Mouse (Mus musculus) embryo, embryonic 11.5 days (tissue): ENCODE data around the gene Thada.
"Not testable (repeated sequence)": the region's sequence is repeated elsewhere in the genome, so short reads cannot be mapped to it uniquely, and the experiment has no call there.

ENCODE experiments used
- DNase-seq: peaks from one replicate; pipeline ENCODE4 v3.0.0-alpha.2; 2012; ENCODE audit warnings: low read depth, low spot score

Thada gene

DNA sequence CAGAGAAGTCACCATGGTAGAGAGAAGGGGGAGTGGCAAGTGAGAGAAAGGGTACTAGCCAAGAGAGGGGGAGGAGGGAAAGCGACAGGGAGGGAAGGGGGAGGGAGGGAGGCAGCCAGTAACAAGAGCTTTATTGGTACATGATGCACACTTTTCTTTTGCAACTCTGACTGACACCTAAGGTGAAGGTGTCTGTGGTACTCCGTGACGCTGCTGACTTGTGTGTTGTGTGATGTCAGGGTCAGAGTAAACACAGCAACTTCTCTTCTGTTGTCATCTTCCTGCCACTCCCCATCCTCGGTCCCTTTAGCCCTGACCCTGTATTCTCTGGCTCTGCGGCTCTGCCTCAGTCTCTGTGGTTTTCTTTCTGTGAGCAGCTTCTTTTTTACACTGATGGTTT is 239.8 kb downstream of the Thada start:
- DNase-seq, result no peak

DNA sequence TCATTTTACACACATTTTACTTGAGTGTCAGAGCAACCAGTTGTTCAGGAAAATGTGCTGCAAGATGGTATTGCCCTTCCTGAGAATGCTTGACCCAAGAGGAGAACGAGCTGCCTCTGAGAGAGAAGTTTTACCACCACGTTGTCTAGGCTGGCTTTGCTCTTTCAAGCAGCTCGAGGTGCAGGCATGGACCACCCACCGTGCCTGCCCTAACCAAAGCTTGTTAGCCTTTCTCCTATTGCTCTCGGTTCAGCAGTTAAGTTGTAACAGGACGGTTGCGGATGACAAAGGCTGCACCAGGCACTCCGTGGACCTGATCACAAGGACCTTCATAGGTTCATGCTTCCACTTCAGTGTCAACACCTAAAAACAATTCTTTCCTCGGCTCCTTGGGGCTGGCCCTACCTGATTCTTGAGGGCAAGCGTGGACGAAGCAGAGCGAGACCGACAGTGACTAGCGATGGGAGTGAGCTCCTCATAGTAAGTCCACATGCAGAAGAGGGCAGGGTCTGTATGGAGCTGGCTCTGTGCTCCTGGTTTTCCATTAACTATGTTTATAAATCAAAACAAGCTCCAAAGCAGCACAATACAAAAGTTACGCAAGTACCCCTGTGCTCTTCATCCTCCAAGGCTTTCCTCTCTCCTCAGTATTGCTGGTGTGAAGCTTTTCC is 241.7 kb downstream of the Thada start:
- DNase-seq, result no peak

DNA sequence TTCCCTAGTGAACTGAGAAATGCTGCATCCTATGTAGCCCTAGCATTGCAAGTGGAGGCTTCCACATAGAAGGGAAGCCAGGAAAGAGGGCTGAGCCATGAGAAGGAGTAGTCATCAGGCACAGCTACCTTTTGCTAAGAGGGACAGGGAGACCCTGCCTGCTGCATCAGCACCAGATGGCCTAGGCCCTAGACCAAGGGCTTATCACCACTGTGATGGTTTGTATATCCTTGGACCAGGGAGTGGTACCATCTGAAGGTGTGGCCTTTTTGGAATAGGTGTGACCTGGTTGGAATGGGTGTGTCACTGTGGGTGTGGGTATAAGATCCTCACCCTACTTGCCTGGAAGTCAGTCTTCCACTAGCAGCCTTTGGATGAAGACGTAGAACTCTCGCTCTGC is 247.2 kb downstream of the Thada start:
- DNase-seq, result not testable (repeated sequence)

DNA sequence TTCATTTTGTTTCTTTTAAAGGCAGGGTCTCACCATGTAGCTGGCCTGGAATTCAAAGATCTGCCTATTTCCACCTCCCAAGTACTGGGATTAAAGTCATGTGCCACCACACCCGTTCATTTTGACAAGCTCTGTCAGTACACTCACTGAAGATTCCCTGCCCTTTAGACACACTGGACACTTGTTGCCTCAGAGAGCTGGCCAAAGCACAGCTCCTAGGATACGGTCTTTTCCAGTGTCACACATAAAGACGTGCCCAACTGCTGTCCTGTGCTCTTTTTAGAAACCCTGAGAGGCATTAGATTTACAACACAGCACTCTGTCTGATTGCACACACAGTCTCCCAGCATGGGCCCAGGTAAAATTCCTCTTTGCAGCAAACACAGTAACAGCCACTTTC is 248.3 kb downstream of the Thada start:
- DNase-seq, result no peak

DNA sequence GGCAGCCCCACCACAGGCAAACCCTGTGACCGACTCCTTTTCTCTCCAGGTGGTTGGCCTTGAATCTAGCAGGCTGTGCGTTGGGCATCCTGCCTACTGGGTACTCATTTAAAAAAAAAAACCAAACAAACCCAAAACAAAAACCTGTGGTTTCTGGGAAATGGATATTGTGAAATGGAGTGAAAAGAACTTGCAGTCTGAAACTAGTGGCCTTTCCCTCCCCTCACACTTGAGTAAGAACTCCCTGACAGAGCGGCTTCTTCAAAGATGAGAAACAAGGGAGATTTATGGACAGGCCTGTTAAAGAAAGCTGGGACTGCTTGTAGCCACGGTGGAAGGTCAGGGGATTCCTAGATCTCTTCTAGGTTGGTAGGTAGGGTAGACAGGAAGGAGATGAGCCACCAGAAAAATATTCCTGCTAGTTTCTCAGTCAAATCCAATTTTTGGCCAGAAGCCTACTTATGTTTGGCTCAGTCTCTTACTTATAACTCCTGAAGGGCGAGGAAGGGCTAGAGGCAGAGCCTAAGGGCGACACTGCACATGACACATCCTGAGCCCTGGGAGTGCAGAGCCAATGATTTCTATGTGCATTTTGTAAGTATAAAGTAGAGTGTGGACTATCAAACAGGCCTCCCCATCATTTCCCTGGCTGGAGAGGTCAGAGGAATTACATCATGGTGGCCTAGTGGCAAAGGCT is 250.6 kb downstream of the Thada start:
- DNase-seq, result no peak

DNA sequence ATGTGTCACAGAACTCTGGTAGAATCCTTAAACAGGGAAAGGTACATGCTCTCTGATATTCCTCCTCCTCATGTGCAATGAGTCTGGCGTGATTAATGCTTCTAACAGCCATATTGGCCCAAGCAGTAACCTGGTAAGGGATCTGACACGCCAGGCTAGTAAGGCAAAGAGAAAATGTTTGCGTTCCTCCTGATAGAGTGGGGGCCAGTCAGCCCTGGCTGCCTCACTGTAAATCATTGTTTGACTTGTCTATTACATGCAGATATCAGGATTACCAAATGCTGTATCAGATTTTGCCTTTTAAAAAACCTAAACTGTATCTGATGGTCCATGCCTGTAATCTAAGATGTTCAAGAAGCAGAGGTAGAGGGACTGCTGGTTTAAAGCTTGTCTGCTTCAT is 252.5 kb downstream of the Thada start:
- no peak for DNase-seq

DNA sequence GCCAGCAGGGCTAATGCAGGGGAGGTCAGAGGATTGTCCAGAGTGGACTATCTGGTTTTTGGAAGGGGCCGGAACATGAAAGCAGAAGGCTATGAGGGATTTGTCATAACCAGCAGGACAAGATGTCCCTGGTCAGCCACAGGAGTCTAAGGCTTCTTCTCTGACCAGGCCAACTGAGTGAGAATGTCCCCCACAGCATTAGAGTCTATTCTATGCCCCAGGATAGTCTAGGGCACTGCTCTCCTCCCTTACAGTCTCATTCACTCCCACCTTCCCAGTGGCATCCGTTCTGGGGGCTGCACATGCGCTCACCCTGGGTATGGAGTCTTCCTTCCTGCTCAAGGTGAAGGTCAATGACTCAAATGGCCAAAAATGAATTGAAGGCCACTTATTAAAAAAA is 258.4 kb downstream of the Thada start:
- DNase-seq, result no peak

DNA sequence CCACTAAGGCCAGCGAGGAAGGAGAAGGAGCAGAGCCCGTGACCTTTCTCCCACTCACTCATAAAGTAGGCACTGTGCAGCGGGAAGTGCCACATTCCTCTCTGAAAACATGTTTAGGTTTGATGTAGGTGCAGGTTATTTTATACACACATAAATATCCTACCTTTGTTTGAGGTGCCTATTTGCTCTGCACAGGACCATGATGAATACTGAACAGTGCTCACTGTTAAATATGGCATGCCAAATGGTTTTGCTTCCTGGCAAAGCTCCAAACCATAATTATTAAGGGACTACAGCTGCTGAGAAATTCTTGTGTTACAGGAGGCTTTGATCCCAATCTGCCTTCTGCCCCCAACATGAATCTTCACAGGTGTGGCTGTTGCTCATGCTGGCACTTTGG is 259.8 kb downstream of the Thada start:
- DNase-seq, result no peak

DNA sequence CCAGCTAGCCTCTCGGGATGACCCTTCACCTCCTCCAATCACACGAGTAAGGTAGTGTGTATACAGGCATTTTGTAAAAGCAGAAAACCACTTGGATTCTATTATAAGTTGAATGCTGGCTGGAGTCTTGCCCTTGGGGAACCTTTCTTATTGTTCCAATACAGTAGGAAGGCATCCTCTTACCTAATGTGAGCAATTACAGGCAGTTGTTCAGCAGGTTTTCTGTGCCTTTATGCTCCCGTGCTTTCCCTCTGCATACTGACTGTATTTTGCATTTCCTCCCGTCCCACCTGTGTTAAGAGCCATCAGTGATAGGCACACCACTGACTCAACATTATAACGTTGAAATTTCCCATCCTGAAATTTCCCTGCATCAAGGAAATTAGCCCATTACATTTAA is 261.0 kb downstream of the Thada start:
- no peak for DNase-seq

DNA sequence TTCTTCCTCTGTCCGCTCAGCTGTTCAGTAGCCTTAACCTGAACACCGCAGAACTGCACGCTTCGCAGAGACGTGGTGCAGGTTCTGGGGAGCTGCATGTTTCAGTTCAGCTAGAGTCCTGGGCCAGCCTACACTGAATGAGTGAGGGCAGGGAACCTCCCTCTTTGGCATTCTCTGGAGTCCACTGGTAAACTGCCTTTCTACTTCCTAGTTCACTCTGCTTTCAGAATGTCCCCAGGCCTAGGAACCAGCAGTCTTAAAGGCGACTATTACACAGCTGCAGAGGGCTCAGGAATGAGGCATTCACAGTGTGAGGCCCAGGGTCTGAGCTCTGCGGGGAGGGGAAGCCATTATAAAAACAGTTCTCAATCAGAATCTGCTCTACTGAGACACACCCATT is 262.7 kb downstream of the Thada start:
- DNase-seq, result no peak

DNA sequence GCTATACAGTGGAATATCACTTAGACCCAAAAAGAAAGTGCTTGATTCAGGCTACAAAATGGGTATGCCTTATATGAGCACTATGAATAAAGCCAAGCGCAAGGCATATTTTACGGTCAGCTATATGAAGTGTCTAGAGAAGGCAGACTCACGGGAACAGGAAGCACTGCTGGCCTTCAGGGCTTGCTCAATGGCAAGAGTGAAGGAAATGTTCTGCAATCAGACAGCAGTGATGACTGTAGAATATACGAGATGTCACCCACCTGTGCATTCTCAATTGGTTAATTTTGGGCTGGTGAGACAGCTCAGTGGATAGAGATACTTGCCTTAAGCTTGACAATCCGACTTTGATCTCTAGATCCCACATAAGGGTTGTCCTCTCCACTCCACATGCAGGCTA is 264.8 kb downstream of the Thada start:
- no peak for DNase-seq

DNA sequence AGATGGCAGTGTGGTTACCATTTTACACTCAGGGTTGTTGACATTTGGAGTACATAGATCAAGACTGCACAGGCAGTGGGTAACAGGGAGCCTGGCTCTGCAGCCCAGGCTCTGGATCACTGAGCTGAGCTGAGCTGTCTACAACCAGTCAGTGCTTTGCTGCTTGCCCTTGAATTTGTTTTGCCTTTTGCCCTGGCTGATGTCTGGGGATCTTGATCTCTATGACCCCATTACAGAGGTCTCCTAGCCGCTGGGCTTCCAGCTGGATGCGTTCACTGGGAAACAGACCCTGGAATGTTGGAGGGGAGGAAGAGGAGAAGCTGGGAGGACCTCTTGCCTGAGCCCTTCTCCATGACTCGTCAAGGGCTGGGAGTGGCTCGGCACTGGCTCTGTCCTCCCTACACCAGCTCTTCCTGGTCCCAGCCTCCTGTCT is 268.1 kb downstream of the Thada start:
- DNase-seq, result no peak

DNA sequence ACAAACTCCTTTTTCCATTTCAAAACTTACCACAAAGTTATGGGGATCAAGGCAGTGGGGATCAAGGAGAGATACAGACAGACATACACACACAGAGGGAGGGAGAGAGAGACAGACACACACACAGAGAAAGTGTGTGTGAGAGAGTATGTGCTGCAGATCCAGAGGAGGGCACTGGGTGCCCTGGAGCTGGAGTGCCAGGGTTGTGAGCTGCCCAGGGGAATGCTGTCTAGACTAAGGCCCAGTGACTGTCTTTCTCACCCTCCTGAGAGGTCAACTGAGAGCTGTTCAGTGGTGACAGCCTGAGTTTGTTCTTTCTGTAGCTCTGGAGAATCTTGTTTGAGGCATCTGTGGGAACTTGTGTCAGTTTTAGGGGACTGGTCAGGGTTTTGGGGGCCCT is 269.7 kb downstream of the Thada start:
- no peak for DNase-seq

DNA sequence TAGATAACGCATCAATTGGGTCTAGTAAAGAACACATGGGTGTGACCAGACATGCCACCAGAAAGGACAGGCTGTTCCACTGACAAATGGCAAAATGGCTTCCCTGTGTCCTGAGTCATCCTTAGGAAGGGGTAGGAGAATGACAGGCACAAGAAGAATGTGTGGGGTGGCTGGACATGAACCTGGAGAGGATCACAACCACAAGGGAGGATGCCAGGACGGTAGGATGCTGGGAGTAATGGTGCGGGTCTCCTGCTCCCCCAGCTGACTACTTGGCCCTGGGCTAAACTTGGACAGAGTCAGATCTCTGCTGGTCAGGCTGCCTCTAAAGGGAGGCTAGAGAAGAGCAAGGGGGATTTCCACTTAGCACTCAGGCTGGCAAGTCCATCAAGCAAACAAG is 270.2 kb downstream of the Thada start:
- DNase-seq, result no peak

DNA sequence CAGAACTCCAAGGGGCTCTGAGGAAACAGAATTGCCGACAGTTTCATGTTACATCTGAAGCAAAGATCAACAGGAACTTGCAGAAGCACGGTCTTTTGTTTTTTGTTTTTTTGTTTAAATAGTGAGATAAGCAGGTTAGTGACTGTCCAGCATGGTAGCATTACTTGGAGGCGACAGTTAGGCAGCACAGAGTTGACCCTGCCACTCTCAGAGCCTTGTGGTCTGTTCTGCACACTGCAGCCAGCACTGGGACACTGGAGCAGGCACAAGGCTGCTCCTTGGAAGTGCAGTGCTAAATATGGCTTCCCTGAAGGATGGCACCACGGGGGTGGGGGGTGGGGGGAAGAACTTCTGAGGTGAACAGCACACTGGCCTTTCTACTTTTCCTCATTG is 271.0 kb downstream of the Thada start:
- DNase-seq, result no peak

DNA sequence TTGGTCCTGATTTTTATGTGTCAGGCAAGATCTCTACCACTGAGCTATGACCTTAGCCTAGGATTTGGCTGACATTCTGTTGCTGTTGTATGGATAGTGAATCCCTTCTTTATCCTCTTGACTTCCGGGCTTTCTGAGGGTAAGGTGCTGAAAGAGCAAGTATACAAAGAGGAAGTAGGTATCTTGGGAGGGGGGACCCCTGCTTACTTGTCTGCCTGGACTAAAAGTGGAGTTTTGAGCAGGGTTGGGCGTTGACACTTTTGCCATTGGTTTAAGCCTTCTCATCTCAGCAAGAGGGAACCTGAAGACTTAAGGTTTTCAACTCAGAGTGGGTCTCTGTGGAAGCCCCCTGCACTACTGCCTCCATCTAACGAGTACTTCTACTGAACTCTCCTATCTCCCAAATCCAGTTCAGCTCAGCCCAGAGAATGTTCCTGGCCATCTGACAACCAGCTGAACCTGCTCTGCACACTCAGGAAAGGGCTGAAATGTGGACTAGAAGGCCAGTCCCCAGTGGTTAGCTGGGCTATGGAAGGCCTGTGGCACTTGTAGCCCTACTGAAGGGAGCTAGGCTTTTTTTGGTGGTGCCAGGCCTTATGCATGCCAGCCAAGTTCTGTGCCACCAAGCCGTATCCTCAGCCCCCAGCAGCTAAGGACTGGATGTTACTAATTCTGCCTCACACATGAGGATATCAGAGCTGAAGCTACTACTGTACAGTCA is 271.6 kb downstream of the Thada start:
- DNase-seq, result no peak

DNA sequence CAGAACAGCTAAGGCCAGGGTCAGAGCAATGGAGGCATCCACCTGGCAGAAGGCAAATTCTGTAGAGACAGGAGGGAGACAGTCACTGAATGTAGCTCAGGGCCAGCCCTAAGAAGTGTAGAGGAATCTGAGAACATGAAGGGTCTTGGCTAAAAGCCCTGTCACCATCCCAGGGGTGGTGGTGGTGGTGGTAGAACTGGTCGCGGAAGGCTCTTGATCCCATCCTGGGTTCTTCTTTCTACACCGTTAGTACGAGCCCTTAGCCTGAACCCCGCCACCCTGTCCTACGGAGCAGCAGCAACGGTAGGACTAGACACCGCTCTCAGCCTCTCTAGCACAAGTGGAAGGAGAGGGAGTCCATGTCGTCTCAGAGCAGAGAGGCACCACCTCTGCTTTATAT is 272.6 kb downstream of the Thada start:
- DNase-seq, result no peak

DNA sequence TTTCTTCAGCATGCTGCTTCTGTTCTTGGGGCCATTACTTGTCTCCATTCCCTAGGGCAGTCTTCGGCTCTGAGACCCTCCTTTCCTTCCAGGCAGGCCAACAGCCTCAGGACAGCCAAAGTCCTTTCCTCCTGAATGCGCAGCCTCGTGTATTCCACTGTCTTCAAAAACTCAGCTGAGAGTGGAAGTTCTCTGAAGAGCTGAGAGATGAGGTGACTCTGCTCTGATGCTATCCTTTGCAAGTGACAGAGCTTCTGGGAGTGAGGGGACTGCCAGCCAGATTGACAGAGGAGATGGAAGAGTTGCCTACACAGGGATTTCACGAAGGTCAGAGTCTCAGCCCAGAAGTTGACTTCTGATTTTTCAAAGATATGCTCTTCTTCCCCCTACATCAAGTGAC is 274.1 kb downstream of the Thada start:
- no peak for DNase-seq

DNA sequence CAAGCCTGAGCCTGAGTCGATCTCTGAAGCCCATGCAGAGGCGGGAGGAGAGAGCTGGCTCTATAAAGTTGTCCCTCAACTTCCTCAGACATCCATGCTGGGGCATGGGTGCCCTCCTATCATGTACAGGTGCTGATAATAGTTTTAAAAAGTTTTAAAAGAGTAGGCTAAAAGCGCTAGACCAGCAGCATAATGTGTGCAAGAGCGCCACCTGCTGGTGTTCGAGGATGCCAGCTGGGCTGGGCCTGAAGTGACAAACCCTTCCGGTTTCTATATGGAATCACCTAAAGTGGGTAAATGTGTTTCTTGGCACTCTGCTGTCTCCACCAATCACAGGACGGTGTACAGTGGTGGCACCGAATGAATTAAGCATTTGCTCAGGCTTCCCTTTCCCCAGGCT is 275.1 kb downstream of the Thada start:
- DNase-seq, result peak; percentile 76

DNA sequence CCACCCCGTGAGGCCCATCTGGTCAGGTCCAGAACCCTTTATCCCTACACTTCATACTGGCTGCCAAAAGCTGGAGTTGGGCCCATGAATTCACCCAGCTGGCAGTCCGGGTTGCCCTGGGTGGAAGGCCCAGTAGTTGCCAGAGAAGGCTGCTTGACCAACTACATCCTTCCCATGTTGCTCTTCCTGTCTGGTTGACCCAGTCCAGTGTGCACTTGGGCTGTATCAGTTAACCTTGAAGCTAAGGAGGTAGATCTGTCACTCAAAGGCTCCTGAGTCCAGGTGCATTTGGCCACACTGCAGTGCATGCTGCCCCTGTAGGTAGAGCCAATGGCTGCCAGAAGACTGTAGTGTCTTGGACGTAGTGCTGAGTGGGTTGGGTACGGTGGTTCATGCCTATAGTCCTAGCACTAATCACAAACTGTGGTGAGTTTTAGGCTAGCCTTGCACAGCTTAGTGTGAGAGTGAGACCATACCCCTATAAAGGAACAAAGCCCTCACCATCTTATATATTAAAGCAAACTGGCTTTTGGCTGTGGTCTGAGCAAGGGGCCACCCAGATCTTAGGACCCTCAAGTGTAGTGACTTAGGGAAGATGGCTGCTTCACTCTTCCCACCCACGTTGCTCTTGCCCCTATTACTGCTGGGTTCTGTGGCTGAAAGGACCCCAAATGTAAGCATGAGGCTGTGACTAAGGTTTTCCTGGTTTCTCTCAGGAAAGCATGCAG is 276.7 kb downstream of the Thada start:
- DNase-seq, result no peak

DNA sequence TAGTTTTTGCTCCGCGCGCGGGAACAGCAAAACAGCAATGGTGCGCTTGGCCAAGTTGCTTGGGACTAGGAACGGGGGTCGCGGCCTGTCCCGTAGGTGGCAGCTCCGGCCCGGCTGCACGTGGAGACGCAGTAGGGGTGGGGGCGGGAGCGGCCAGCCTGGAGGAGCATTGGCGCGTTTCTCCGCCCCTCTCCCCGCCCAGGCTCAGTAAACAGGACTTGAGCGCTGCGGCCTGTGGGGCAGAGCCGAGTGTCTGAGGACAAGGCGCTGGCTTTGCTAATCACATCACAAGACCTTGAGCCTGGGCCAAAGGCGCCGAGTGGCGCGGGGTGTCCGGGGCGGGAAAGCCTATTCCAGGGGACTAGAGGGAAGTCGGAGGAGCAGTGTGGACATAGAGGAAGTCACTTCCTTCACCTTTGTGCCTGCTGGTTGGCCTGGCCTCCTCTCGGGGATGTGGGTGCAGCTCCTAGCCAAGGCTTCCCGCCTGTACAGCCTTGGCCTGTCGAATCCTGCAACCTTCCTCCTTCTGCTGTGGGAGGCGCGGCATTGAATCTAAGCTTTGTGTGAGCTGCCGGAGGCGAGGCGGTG is 277.5 kb downstream of the Thada start:
- peak; percentile 78 for DNase-seq
